Mouse (Mus musculus) liver, embryonic 14.5 days (tissue): ENCODE measurements around the gene Nelfb. TPM values are rescaled to one million over a fixed set of nuclear protein-coding genes. Genes with fewer than 3 reads are reported as not detected.
A peak's percentile ranks its signal among the peaks of the same experiment; 100 is the strongest.

ENCODE experiments used
- ATAC-seq: fragments of 200-750 bp; cut with Nextera tagmentation; 2 replicates; pipeline ENCODE4 v1.8.0; 2017; ENCODE audit warnings: moderate number of reproducible peaks, mild to moderate bottlenecking, moderate library complexity; ENCODE audit not compliant: insufficient read depth
- DNase-seq, 3 experiments: peaks; one replicate each; pipeline ENCODE4 v3.0.0-alpha.2; 2012 to 2013; ENCODE audit warnings: low read depth in 3 of 3, low spot score in 3 of 3
- H3K27ac ChIP-seq: fragments of 300-500 bp; sonication (generic); 2 replicates; pipeline ENCODE4 v1.5.1; 2014; ENCODE audit warnings: moderate library complexity, mild to moderate bottlenecking, control low read depth, inconsistent platforms
- H3K27me3 ChIP-seq: fragments of 300-500 bp; sonication (generic); 2 replicates; pipeline ENCODE4 v1.6.1; 2014; ENCODE audit warnings: mild to moderate bottlenecking, low read length, moderate library complexity; ENCODE audit not compliant: control insufficient read depth, insufficient read depth
- H3K36me3 ChIP-seq: fragments of 300-500 bp; sonication (generic); replicated peaks from 2 replicates; pipeline ENCODE4 v1.6.1; 2014; ENCODE audit warnings: low read depth; ENCODE audit not compliant: control insufficient read depth, insufficient read depth
- H3K4me1 ChIP-seq, 2 experiments: fragments of 200-500 bp in 1 of 2; fragments of 300-500 bp in 1 of 2; sonication (generic) in 1 of 2; replicated peaks; 2 replicates each; pipeline ENCODE4 v1.6.1; 2012 to 2014; ENCODE audit warnings: antibody characterized with exemption in 1 of 2, inconsistent platforms in 1 of 2, low read length in 1 of 2; ENCODE audit not compliant: control insufficient read depth in 2 of 2, insufficient read depth in 2 of 2
- H3K4me2 ChIP-seq: fragments of 300-500 bp; sonication (generic); 2 replicates; pipeline ENCODE4 v1.6.1; 2014; ENCODE audit warnings: low read depth, mild to moderate bottlenecking, control low read depth, moderate library complexity
- H3K4me3 ChIP-seq, 2 experiments: fragments of 200-500 bp in 1 of 2; fragments of 300-500 bp in 1 of 2; sonication (generic) in 1 of 2; 2 replicates each; pipeline ENCODE4 v1.5.1; 2012 to 2014; ENCODE audit warnings: low read depth in 2 of 2, low read length in 2 of 2, mild to moderate bottlenecking in 2 of 2, control low read depth in 1 of 2, inconsistent platforms in 1 of 2, moderate library complexity in 1 of 2; ENCODE audit not compliant: insufficient read depth in 1 of 2
- H3K9ac ChIP-seq: fragments of 300-500 bp; sonication (generic); replicated peaks from 2 replicates; pipeline ENCODE4 v1.6.1; 2014; ENCODE audit warnings: mild to moderate bottlenecking, control low read depth, moderate library complexity
- H3K9me3 ChIP-seq: fragments of 300-500 bp; sonication (generic); 2 replicates; pipeline ENCODE4 v1.6.1; 2016; ENCODE audit warnings: low read length, mixed read lengths; ENCODE audit not compliant: control insufficient read depth
- CTCF ChIP-seq: IDR thresholded peaks from 2 replicates; pipeline ENCODE4 v1.5.1; 2016; ENCODE audit warnings: antibody characterized with exemption, low read depth, control low read depth
- EP300 ChIP-seq: IDR thresholded peaks from 2 replicates; pipeline ENCODE4 v1.6.1; 2016; ENCODE audit warnings: antibody characterized with exemption, low read depth
- WGBS: fragments of 180-500 bp; shearing (Covaris S2); extraction: QIAGEN DNeasy Blood & Tissue Kit; methylation state at CpG from one replicate; pipeline ENCODE4 v1.1.7; 2014; ENCODE audit not compliant: insufficient replicate concordance; 5-methylcytosine and 5-hydroxymethylcytosine counted together
- polyA plus RNA-seq, 2 experiments: library from polyadenylated mRNA; depleted of rRNA in 1 of 2; stranded (reverse) in 1 of 2; unstranded in 1 of 2; fragments of >200 nt; fragmentation: Nextera tagmentation in 1 of 2; extraction: Ambion mirVana in 1 of 2; gene quantifications; 2 replicates each; pipeline versions ENCODE4 v1.2.1 to v1.2.3; 2012 to 2014

The Nelfb gene
- polyA plus RNA-seq, 2 experiments, result 18.7 to 23.7 TPM

DNA sequence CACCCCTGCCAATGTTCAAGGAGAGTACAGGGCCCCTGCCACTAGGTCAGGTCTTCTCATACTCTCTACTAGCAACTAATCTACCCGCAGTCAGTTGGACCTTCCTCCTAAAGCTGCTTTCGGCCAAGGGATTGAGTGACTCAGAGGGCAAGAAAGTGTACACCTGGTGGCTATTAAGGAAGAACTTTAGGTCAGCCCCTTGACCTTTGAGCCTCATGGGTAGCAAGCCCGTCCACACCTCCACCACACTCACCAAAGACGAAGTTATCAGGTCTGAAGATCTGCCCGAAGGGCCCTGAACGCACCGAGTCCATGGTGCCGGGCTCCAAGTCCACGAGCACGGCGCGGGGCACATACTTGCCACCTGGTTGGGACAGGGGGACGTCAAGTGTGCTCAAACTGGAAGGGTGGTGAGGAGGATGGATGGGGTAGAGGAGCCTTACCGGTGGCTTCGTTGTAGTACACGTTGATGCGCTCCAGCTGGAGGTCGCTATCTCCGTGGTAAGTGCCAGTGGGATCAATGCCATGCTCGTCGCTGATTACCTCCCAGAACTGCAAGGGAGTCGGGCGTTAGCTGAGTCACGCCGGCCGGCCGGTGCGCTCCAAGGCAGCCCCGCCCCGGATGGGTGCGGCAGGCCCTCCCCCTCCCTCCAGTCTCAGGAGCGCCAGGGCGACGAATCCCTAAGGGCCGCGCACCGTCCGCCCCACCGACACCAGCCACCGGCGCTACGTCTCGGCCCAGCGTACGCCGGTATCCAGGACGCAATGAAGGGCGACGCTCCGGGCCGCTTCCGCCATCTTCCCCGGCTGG, 12.6 kb upstream of the Nelfb start:
- no peaks in the 10 kb centered on the region for H3K27me3 ChIP-seq
- H3K9me3 ChIP-seq, result no peaks in the 10 kb centered on the region
- peak overlapping the region; percentile 100 for H3K9ac ChIP-seq
- DNase-seq (peak; percentile 86 to 90 (median 87)), ATAC-seq (peak; percentile 76)
- H3K4me2 ChIP-seq, result peak overlapping the region; percentile 81
- H3K27ac ChIP-seq, result peak overlapping the region; percentile 100
- under 1% methylated on average over 52 of the region's 53 CpGs for WGBS
- peaks cover 24% of the 10 kb centered on the region for H3K36me3 ChIP-seq
- no peak for TF ChIP-seq CTCF
- TF ChIP-seq EP300, result peak; percentile 39; the same call in 1 of the 2 replicates
- H3K4me1 ChIP-seq, result peaks cover 5 to 13% of the 10 kb centered on the region in 2 experiments
- H3K4me3 ChIP-seq, result peak overlapping the region; percentile 90 to 96

DNA sequence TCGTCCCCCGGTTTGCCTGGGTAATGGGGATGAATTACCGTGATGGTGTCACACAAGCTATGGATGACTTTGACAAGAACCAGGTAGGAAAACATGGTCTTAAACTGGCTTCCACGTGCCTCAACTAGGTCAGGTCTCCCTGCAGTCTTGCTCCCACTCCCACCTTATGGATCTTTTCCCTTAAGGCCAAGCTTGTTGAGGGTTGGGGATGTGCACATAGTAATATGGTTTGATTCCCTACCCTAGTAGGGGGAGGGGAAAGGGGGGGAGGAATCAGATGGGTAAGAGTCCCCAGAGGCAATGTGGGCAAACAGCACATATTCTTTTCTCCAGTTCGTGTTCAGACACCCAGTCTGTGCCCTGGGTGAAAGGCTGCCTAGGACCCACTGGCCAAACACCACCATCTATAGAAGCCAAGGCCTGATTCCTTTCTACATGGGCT, 10.1 kb upstream of the Nelfb start:
- DNase-seq (no peak), ATAC-seq (no peak)
- Histone ChIP-seq H3K4me2 (no peak overlapping the region), H3K9ac (no peak overlapping the region), H3K27ac (no peak overlapping the region), H3K4me3 (0 out of 4 replicates have a peak overlapping the region, but pooled peaks of 1 of the 2 experiments have one; percentile 8), H3K36me3 (peaks cover 24% of the 10 kb centered on the region), H3K4me1 (peaks cover 5 to 10% of the 10 kb centered on the region in 2 experiments), H3K27me3 (no peaks in the 10 kb centered on the region), H3K9me3 (no peaks in the 10 kb centered on the region)
- no peak for TF ChIP-seq EP300
- no peak for TF ChIP-seq CTCF
- WGBS, result 61% methylated on average over 5 of the region's 5 CpGs

DNA sequence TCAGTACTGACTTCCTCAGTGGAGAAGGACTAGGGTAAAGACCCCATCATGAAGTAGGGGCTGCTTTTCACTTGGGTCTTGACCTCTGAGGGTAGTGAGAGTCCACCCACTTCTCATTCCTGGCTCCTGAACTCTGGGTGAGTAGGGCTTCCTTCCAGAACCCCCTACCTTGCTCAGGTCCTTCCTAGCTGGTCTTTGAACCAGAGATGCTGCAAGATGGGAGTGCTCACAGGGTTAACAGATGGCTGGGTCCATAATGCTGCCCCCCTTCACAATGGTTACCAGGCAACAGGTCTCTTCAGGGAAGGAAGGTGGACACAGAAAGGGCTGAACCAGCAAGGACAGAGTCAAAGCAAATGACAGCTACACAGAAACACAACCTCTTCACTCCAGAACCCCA, 7.2 kb upstream of the Nelfb start, which contains the start of gene Fam166a:
TSS of gene Fam166a (plus strand) at position 301 of the 400 bp plus-strand sequence.
- TF ChIP-seq EP300, result no peak
- no peaks in the 10 kb centered on the region; the same call in 1 of the 2 replicates for H3K27me3 ChIP-seq
- no peak for DNase-seq
- no peaks in the 10 kb centered on the region for H3K9me3 ChIP-seq
- H3K4me2 ChIP-seq, result no peak within 1 kb of the TSS
- H3K4me1 ChIP-seq, result peaks cover 0 to 3% of the 10 kb centered on the region in 2 experiments; a peak in 1 of 4 replicates
- peaks cover 19% of the 10 kb centered on the region for H3K36me3 ChIP-seq
- no peak within 1 kb of the TSS for H3K4me3 ChIP-seq
- no peak within 1 kb of the TSS for H3K27ac ChIP-seq
- no peak for ATAC-seq
- no peak within 1 kb of the TSS for H3K9ac ChIP-seq

DNA sequence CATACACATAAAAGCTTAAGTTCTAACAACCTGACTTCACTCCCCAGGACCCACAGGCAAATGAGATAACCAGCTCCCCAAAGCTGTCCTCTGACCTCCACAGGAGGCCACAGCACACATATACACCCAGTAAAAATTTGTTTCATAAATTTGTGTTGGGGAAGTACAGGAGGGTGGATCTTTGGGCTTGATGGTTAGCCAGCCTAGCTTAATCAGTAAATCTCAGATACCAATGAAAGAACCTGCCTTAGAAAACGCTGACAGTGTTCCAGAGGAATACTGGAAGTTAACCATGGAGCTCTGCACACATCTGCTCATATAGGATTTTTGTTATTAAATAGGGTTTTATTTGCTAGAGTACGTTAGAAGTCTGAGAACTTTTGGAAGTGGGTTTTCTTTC, 6.4 kb upstream of the Nelfb start:
- Histone ChIP-seq H3K9me3 (no peaks in the 10 kb centered on the region), H3K4me2 (no peak overlapping the region), H3K27me3 (no peaks in the 10 kb centered on the region; the same call in 1 of the 2 replicates), H3K4me3 (no peak overlapping the region), H3K4me1 (no peaks in the 10 kb centered on the region), H3K27ac (no peak overlapping the region), H3K36me3 (peaks cover 11% of the 10 kb centered on the region), H3K9ac (no peak overlapping the region)
- TF ChIP-seq CTCF, result no peak
- TF ChIP-seq EP300, result no peak
- ATAC-seq (no peak), DNase-seq (no peak)
- 47% methylated on average over 2 of the region's 2 CpGs for WGBS

DNA sequence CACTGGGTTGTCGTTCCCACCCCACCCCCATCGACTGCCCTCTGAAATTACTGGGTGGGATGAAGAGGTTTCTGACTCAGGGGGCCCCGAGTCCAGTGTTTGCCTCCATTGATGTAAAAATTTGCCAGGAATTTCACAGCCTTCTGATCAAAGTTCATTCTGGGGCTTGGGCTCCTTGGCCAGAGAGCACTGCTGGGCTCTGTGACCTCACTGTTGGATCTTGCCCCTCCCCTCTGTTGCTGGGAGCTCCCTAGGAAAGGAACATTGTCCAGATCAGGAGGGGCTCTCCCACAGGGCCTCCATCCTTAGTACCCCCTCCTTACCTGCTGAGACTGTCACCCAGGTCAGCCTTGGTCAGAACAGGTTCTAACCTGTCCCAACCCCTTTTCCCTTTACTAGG, 3.2 kb upstream of the Nelfb start, which contains the start of gene Stpg3:
TSS of gene Stpg3 (minus strand) at position 194 of the 400 bp plus-strand sequence.
- H3K9me3 ChIP-seq, result no peaks in the 10 kb centered on the region
- no peak within 1 kb of the TSS for H3K27ac ChIP-seq
- ATAC-seq (no peak), DNase-seq (no peak)
- TF ChIP-seq CTCF, result no peak
- TF ChIP-seq EP300, result no peak
- no peaks in the 10 kb centered on the region for H3K36me3 ChIP-seq
- no peaks in the 10 kb centered on the region; the same call in 1 of the 2 replicates for H3K27me3 ChIP-seq
- H3K4me1 ChIP-seq, result peaks cover 10 to 15% of the 10 kb centered on the region in 2 experiments
- no peak within 1 kb of the TSS for H3K4me2 ChIP-seq
- H3K9ac ChIP-seq, result no peak within 1 kb of the TSS
- 73% methylated on average over 3 of the region's 3 CpGs for WGBS
- H3K4me3 ChIP-seq, result no peak within 1 kb of the TSS
